Mouse (Mus musculus): Measurements from ENCODE around the gene Exoc2.

GRCm38 (mm10) chr13:30974247-30974630, 346 bp upstream of the Exoc2 start:
- no peak for TF ChIP-seq CTCF (IDR thresholded peaks at IDR 0.05; ENCODE audit: low read depth)
- no peak for TF ChIP-seq EP300 (IDR thresholded peaks at IDR 0.05; ENCODE audit: low read depth)
